Mouse (Mus musculus): ENCODE data around the gene Itk.

The Itk gene

GRCm38 (mm10) chr11:46393413-46393812 lies 4.1 kb upstream of the Itk start:
- no peak for DNase-seq (ENCODE audit: low spot score in 2 of 2)

- DNase-seq (ENCODE audit: low spot score in 2 of 2), result no peak
Measured at GRCm38 (mm10) chr11:46392890-46393289, 3.6 kb upstream of the Itk start.

- no peak for DNase-seq (ENCODE audit: low spot score in 2 of 2)
Measured at GRCm38 (mm10) chr11:46390621-46391020, 1.3 kb upstream of the Itk start.

GRCm38 (mm10) chr11:46388438-46388837 lies 877 bp downstream of the Itk start:
- DNase-seq (ENCODE audit: low spot score in 2 of 2), result no peak

GRCm38 (mm10) chr11:46387061-46387460 lies 2.3 kb downstream of the Itk start:
- DNase-seq (ENCODE audit: low spot score in 2 of 2), result no peak

- no peak for DNase-seq (ENCODE audit: low spot score in 2 of 2)
Measured at GRCm38 (mm10) chr11:46386556-46386955, 2.8 kb downstream of the Itk start.

GRCm38 (mm10) chr11:46384925-46385324 lies 4.4 kb downstream of the Itk start:
- DNase-seq (ENCODE audit: low spot score in 2 of 2), result no peak

GRCm38 (mm10) chr11:46382466-46382865 lies 6.8 kb downstream of the Itk start:
- DNase-seq (ENCODE audit: low spot score in 2 of 2), result no peak

- DNase-seq (ENCODE audit: low spot score in 2 of 2), result no peak
Measured at GRCm38 (mm10) chr11:46380097-46380675, 9.1 kb downstream of the Itk start.

GRCm38 (mm10) chr11:46377819-46378782 lies 11.2 kb downstream of the Itk start:
- DNase-seq (ENCODE audit: low spot score in 2 of 2), result no peak

- no peak for DNase-seq (ENCODE audit: low spot score in 2 of 2)
Measured at GRCm38 (mm10) chr11:46377316-46377715, 12.0 kb downstream of the Itk start.

- no peak for DNase-seq (ENCODE audit: low spot score in 2 of 2)
Measured at GRCm38 (mm10) chr11:46375015-46375414, 14.3 kb downstream of the Itk start.

GRCm38 (mm10) chr11:46373071-46374030 lies 16.0 kb downstream of the Itk start:
- DNase-seq (ENCODE audit: low spot score in 2 of 2), result no peak

GRCm38 (mm10) chr11:46372331-46372953 lies 16.9 kb downstream of the Itk start:
- no peak for DNase-seq (ENCODE audit: low spot score in 2 of 2)

GRCm38 (mm10) chr11:46371250-46371649 lies 18.1 kb downstream of the Itk start:
- DNase-seq (ENCODE audit: low spot score in 2 of 2), result no peak

GRCm38 (mm10) chr11:46370457-46370856 lies 18.9 kb downstream of the Itk start:
- DNase-seq (ENCODE audit: low spot score in 2 of 2), result no peak

GRCm38 (mm10) chr11:46366357-46366756 lies 23.0 kb downstream of the Itk start:
- DNase-seq (ENCODE audit: low spot score in 2 of 2), result no peak

GRCm38 (mm10) chr11:46365744-46366143 lies 23.6 kb downstream of the Itk start:
- no peak for DNase-seq (ENCODE audit: low spot score in 2 of 2)

- DNase-seq (ENCODE audit: low spot score in 2 of 2), result no peak
Measured at GRCm38 (mm10) chr11:46363864-46364263, 25.5 kb downstream of the Itk start.

- no peak for DNase-seq (ENCODE audit: low spot score in 2 of 2)
Measured at GRCm38 (mm10) chr11:46362061-46363022, 27.0 kb downstream of the Itk start.
